Mouse (Mus musculus) layer of hippocampus, postnatal 14 days (tissue): ENCODE measurements at regions not wholly inside any gene's neighbourhood (a gene's known extent, or its start where the extent isn't known, plus 50 kb on each side); places are given as distances from the start of the nearest gene placed in this dataset.
A peak's percentile ranks its signal among the peaks of the same experiment; 100 is the strongest.

Experiments used
- DNase-seq, 2 experiments: peaks; one replicate each; pipeline ENCODE4 v3.0.0; 2021 to 2022; ENCODE audit warnings: low spot score in 2 of 2, mixed read lengths in 1 of 2

- no peak for DNase-seq
Measured at GRCm38 (mm10) chr9:61042063-61042462, 247.7 kb downstream of the Uaca start.

GRCm38 (mm10) chr9:61044983-61045382 is 250.6 kb downstream of the Uaca start:
- DNase-seq: no peak

DNA sequence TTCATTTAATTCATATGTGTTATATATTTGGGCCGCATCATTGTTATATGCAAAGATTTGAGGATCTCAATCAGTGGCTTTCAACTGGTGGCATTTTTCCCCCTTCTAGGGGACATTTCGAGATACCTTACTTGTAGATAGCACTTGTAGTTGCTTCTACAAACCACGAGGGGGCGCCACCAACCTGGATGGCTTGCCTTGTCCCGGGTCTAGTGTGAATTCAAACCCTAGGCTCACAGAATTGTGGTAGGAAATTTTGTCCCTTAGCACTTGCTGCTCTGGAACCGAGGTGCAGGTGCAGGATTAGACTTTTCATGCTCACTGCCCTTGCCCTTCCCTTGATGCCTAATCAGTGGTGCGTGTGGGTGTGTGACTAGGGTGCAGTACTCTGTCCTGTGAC is 252.2 kb downstream of the Uaca start:
- peak; percentile 65 to 76 for DNase-seq

GRCm38 (mm10) chr9:61047289-61047688 is 252.9 kb downstream of the Uaca start:
- DNase-seq: no peak

DNA sequence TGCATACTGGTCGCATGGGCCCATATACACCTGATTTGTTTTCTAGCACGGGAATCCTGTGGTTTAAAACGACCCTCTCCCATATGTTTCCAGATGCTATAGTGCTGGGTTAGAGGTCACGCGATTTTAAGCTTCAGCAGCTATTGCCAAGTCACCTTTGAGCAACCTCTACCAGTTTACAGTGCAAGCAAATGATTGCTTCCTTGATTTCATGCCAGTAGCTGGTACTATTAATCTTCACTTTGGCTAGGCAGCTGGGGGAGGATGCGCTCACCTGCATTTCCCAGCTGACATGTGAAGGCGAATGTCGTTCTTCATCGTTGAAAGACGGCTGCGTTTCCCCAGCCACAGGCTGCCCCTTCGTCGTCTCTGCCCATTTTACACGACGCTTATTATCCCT is 254.2 kb downstream of the Uaca start:
- no peak for DNase-seq

GRCm38 (mm10) chr9:61052621-61053020 is 258.3 kb downstream of the Uaca start:
- DNase-seq: no peak

- DNase-seq: peak in 1 of 2 experiments; percentile 56
Measured at GRCm38 (mm10) chr9:61054427-61054826, 260.1 kb downstream of the Uaca start.

DNA sequence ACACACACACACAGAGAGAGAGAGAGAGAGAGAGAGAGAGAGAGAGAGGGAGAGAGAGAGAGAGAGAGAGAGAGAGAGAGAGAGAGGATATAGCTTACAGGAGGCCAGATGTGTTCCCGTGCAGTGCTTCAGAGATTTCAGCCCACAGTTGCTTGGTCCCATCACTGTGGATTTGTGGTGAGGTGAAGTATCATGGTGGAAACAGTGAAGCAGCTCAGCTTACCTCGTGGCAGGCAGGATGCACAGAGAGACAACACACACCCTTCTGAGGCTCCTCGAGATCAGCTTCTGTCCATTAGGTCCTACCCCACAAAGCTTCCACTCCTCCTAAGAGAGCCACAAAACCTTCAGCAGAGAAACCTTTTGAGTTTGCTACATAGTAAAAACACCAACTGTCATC is 261.1 kb downstream of the Uaca start:
- DNase-seq: no peak

DNA sequence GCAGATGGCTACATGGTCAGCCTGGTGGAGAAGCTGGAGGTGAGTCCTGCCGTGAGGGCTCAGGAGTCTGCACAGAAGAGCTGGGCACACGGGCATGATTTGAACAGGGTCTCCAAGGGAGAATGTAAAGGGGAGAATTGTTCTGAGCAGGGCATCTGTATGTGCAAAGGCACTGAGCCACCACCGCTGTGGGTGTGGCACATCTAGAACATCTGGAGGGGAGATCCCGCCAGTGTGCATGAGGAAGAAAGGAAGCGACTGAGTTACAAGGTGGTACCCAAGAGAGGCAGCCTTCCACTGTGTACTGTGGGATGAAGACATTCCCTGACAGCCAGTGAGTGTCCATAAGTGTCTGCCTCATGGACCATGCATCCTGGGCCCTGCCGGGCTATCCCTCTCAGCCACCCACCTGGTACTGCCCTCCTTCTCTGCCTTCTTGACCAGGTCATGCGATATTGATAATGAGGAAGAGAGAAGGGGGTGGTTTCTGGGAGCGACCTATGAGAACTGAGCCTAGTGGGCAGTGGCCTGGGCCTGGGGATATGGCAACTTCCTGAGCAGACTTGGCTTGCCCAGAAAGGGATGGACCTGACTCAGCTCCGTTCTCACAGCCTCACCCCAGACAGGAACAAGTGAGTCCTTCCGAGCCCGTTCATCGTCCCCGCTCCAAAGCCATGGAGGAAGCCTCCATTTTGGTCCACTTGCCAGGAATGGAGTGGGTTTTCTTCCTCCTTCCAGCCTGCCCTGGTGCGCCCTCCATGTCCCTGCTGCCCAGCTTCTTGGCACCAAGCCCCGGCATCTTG is 261.8 kb downstream of the Uaca start:
- DNase-seq: peak in 1 of 2 experiments; percentile 26

- DNase-seq: no peak
Measured at GRCm38 (mm10) chr9:61056731-61057270, 262.5 kb downstream of the Uaca start.

DNA sequence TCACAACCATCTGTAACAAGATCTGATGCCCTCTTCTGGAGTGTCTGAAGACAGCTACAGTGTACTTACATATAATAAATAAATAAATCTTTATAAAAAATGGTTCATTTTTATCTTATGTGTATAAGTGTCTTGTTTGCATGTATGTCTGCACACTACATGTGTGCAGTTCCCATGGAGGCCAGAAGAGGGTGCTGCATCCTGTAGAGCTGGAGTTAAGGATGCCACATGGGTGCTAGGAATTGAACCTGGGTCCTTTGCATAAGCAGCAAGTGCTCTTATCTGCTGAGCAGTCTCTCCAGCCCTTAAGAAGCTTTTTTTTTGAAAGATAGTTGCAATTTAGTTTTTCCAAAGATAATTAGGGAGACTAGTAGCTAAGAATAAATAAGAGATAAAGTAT is 264.9 kb downstream of the Uaca start:
- DNase-seq: no peak

- no peak for DNase-seq
Measured at GRCm38 (mm10) chr9:61060958-61061357, 266.6 kb downstream of the Uaca start.

- DNase-seq: no peak
Measured at GRCm38 (mm10) chr9:61064714-61065305, 270.5 kb downstream of the Uaca start.

DNA sequence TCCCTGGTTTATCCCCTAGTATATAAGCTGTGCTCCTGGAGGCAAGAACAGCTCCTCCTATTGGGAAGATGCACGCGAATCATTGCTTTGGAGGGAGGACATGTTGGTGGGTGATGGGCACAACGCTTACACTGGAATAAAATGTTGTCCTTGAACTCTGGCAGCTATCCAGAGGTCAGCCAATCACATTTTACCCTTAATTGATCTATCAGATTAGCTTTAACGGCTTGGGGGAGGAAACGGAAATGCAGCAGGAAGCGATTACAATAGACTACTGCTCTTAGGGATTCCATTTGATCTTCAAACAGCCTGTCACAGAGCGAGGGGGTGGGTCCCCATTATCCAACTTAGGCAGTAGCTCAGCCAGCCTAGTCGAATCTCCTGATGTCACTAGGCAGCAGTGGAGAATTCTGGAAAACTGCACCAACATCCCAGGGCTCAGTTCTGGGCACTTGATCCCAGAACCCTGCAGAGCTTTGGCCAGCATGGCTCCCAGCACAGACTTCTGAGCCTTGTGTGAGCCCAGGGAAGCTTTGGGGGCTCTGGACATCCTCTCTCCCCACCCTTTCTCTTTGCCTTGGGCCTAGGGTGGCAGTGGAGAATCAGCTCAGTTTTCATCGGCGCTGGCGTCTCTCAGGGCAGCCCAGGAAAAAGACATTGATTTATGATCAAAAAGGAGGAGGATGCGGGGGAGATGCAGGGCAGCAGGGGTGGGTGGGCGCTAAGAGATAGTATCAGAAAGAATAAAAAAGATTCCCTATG is 275.4 kb downstream of the Uaca start:
- no peak for DNase-seq

DNA sequence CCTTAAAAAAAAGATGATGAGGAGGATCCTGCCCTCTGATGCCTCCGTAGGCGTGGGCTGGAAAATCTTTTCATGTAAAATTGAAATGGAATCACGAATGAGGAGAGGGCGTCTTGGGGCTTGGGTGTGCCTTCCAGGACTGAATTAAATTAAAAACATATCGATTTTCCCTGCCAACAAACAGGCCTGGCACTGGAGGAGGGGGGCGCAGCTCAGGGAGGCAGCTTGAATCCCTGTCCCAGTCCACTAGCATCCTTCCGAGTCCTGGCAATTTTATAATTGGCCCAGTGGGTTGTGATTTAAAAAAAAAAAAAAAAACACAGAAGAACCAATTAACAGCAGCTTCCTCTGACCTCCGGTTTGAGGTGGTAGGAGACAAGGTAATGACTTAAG is 276.0 kb downstream of the Uaca start:
- no peak for DNase-seq

- no peak for DNase-seq
Measured at GRCm38 (mm10) chr9:61070861-61071260, 276.5 kb downstream of the Uaca start.

DNA sequence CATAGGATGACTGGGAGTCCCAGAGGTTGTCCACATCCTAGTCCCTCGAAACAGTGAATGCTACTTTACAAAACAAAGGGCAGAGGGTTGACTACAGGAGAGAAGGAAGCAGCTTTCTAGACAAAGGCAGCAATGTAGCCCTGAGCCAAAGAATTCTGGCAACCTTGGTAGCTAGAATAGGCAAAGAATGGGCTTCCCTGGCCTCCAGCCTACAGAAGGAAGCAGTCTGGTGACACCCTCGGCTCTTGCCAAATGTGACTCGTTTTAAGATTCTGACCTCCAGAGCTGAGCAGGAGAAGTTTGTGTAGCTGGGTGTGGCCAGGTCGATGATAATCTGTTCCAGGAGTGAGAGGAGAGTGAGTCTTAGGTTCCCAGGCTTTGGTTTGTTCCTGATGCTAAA is 279.1 kb downstream of the Uaca start:
- DNase-seq: no peak

DNA sequence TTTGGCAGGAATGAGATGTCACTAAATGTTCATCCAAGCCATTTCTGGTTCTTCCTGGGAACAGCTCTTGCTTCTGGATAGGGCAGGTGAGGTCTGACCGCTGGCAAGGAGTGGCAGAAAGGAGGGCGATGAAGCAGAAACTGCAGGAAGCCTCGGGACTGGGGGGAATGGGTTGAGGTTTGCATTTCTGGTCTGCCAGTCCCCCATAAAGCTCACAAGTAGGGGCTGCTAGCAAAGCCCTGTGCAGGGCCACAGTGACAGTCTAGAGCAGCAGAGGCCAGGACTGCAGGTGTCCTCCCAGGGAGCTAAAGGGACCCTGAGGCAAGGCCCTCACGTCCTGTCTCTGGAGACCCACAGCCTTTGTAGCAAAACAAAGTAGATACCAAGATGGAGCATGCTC is 280.7 kb downstream of the Uaca start:
- no peak for DNase-seq

DNA sequence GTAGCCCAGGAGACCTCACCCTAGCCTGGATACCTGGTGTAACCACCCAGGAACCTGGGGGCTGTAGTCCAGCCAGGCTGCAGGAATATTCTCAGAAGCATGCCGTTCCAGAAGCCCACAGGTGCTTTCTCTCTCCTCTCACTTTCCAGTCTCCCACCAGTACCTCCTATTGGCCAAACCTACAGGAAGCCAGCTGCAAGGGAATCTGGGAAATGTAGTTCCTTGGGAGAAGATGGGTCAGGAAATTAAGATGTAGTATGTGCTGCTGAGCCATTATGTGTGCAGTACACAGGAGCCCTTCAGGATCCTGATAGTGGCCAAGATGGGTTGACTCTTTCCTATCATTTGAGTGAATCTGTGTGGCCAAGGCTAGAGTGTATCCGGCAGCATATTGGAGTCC is 282.8 kb downstream of the Uaca start:
- DNase-seq: no peak

- no peak for DNase-seq
Measured at GRCm38 (mm10) chr9:61077807-61078206, 283.5 kb downstream of the Uaca start.

DNA sequence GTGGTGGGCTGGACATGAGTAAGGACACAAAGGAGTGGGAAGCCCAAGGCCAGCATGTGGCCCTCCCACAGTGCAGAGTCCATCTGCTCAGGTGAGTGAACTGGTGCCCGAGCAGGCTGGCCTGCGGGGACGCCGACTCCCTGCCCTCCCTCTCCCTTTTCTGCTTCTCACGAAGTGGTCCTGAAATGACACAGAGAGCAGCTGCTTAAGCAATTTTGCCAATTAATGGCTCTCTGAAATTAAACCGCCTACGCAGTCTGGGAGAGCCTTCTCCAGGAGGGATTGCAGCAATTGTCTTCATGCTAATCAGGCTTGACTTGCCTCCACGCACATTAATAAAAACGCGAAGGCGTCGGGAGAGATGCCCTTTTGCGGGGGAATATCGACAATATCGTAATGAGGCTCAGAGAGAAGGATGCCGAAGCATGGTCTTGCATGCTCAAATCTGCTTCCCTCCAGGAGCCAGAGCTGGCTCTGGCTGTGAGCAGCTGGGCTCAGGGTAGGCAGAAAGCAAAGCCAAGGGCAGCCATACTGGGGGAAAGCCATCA is 287.2 kb downstream of the Uaca start:
- peak; percentile 48 to 51 for DNase-seq
